Mouse (Mus musculus) urinary bladder, postnatal 25 days (tissue): ENCODE results near the gene Cx3cr1.

ENCODE experiments used
- DNase-seq: peaks from one replicate; pipeline ENCODE4 v3.0.0; 2022; ENCODE audit warnings: low spot score

Cx3cr1 gene

GRCm38 (mm10) chr9:119853071-119853846 is 216.4 kb downstream of the Cx3cr1 start:
- no peak for DNase-seq

- no peak for DNase-seq
These were observed 217.2 kb downstream of the Cx3cr1 start for GRCm38 (mm10) chr9:119852347-119853030.
